Mouse (Mus musculus): ENCODE measurements around the gene Lrig2. TPM values are rescaled to one million over a fixed set of nuclear protein-coding genes. Genes with fewer than 3 reads are reported as not detected.

Lrig2 gene
- polyA plus RNA-seq, 1 experiment = 2.7 TPM

DNA sequence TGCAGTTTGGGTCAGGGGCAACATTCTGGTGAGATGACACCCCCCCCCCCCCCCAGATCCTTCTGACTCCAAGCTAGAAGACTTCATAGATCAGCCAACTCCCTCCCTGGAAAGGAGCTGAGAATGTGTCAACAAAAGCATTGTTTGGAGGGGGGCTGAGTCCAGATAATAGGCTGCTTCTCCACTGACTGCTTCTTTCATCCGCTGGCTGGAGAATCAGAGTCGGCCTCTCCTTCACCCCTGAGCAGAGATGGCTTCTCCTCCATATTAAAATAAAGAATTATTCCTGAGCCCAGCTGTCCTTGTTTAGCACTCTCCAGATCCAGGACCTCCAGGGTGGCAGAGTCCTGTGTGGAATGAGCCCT, 30.3 kb upstream of the Lrig2 start:
- no peaks in the 10 kb centered on the region for H3K36me3 ChIP-seq (ENCODE audit: control insufficient read depth, insufficient read depth)

DNA sequence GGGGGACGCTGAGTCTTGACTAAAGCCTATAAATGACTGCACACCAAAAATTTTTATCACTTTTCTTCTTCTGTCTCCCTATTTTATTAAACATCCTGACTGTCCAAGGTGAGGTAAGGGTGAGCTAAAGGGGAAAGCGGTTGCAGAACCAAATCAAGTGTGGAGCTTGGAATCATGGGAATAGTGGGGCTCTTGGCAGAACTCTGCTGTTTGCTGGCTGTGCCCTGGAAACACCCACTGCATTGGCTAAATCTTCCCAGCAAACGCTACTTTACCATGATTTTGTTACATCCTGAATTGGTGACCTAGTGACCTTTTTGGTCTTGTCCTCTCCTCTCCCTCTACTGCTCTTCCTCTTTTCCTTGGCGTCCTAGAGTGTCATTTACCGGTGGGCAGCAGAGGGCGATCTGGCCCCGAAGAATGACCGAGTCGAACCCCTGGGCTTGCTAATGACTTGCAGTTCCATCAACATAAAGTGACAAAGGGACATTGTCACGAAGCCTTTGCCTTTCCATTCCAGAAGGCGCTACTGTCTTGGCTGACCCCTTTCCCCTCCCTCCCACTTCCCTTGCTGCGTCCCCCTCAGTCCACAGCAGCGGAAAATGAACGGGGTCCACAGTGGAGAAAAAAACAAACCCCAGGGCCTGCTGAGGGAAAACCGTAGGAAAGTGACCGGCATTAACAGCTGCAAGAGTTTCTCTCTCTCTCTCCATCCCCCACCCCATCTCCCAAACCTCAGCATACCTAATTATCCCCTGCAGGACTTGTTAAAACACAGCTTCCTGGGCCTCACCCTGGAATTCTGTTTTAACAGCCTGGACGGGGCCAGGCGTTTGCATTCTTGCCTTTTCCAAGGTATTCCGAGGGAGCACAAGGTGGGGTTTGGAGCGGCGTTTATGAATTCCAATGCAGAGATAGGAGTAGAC, 29.7 kb upstream of the Lrig2 start:
- TF ChIP-seq CTCF (IDR thresholded peaks at IDR 0.05; ENCODE audit: control insufficient read depth, insufficient read depth, insufficient read length) (peak; percentile 60), MYOD1 (IDR thresholded peaks at IDR 0.05; ENCODE audit: control insufficient read depth, insufficient read length, low read depth) (peak; percentile 96), MAX (IDR thresholded peaks at IDR 0.05) (no peak)
- H3K36me3 ChIP-seq (ENCODE audit: control insufficient read depth, insufficient read depth) = no peaks in the 10 kb centered on the region
- H3ac ChIP-seq (ENCODE audit: control insufficient read depth, insufficient read length, low read depth) = peak overlapping the region; percentile 76
- no peaks in the 10 kb centered on the region for H3K79me3 ChIP-seq (ENCODE audit: low read depth)
- no peaks in the 10 kb centered on the region for H3K79me2 ChIP-seq (ENCODE audit: control insufficient read depth, insufficient read depth)
- H3K4me3 ChIP-seq (ENCODE audit: insufficient read depth, poor library complexity, severe bottlenecking) = no peak overlapping the region
- no peaks in the 10 kb centered on the region for H3K27me3 ChIP-seq (ENCODE audit: control insufficient read depth, insufficient read depth, insufficient read length)

More for the DNA sequence above, 30.3 kb upstream of the Lrig2 start:
- Histone ChIP-seq H3K27me3 (ENCODE audit: control insufficient read depth, insufficient read depth, insufficient read length) (no peaks in the 10 kb centered on the region), H3K79me3 (ENCODE audit: low read depth) (no peaks in the 10 kb centered on the region), H3ac (ENCODE audit: control insufficient read depth, insufficient read length, low read depth) (no peak overlapping the region), H3K79me2 (ENCODE audit: control insufficient read depth, insufficient read depth) (no peaks in the 10 kb centered on the region), H3K4me3 (ENCODE audit: insufficient read depth, poor library complexity, severe bottlenecking) (no peak overlapping the region)
- TF ChIP-seq FOSL1 (IDR thresholded peaks at IDR 0.05; ENCODE audit: insufficient read depth, low read length, poor library complexity, severe bottlenecking) = no peak
- TF ChIP-seq USF1 (IDR thresholded peaks at IDR 0.05; ENCODE audit: low read depth) = no peak
- no peak for TF ChIP-seq CEBPB (IDR thresholded peaks at IDR 0.05; ENCODE audit: low read depth)
- no peak for TF ChIP-seq MYOG (IDR thresholded peaks at IDR 0.05; ENCODE audit: control insufficient read depth, extremely low read depth, insufficient read length)
- TF ChIP-seq CTCF (IDR thresholded peaks at IDR 0.05; ENCODE audit: control insufficient read depth, insufficient read depth, insufficient read length) = no peak
- TF ChIP-seq MYOD1 (IDR thresholded peaks at IDR 0.05; ENCODE audit: control insufficient read depth, insufficient read length, low read depth) = no peak
- TF ChIP-seq MAX (IDR thresholded peaks at IDR 0.05) = no peak

DNA sequence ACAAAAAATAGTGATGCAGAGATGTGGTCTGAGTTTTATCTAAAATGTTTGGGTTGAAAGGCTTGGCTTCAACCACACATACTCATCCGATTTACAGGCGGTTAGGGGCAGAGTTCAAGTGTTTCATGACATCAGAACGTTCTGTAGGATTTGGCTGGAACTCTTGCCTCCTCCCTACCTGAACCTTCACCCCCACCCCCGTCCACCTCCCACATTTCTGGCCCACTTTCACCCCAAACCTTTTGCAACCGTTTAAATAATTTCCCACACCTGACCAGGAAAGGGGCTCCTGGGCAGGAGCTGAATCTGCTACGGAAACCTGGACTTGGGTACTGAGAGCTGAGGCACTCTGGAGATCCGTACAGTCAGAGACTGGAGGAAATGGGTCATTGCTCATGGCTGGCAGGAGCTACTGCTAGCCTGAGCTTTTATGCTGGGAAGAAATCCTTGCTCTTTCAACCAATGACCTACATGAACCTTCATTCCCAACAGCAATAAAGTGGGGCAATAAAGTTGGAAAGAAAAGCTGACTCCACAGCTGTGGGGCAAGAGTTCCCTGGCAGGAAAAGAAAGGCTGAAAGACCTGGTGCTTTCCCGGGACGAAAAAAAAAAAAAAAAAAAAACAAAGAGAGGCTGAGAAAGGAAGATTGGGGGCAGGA, 28.9 kb upstream of the Lrig2 start:
- Histone ChIP-seq H3K79me2 (ENCODE audit: control insufficient read depth, insufficient read depth) (no peaks in the 10 kb centered on the region), H3K36me3 (ENCODE audit: control insufficient read depth, insufficient read depth) (no peaks in the 10 kb centered on the region), H3K4me3 (ENCODE audit: insufficient read depth, poor library complexity, severe bottlenecking) (no peak overlapping the region), H3K27me3 (ENCODE audit: control insufficient read depth, insufficient read depth, insufficient read length) (no peaks in the 10 kb centered on the region), H3ac (ENCODE audit: control insufficient read depth, insufficient read length, low read depth) (no peak overlapping the region), H3K79me3 (ENCODE audit: low read depth) (no peaks in the 10 kb centered on the region)
- TF ChIP-seq MYOG (IDR thresholded peaks at IDR 0.05; ENCODE audit: control insufficient read depth, extremely low read depth, insufficient read length) (no peak), MYOD1 (IDR thresholded peaks at IDR 0.05; ENCODE audit: control insufficient read depth, insufficient read length, low read depth) (no peak)

DNA sequence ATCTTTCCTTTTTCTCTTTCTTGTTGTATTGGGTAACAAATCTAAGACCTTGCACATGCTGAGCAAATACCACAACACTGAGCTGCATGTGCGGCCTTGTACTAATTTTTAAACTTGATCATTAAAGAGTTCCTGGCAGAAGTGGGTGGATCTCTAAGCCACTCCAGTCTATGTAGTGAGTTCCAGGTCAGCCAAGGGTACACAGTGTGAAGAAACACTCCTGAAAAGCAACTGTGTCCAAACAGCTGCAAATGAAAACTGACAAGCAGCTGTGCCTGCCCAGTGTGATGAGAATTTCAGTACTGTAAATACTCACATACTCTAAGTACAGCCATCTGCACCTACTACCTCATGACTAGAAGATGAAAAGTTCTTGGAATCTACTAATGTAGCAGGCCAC, 21.5 kb upstream of the Lrig2 start:
- no peaks in the 10 kb centered on the region for H3K79me2 ChIP-seq (ENCODE audit: control insufficient read depth, insufficient read depth)
- H3K36me3 ChIP-seq (ENCODE audit: control insufficient read depth, insufficient read depth) = no peaks in the 10 kb centered on the region
- H3K4me3 ChIP-seq (ENCODE audit: insufficient read depth, poor library complexity, severe bottlenecking) = no peak overlapping the region
- TF ChIP-seq FOSL1 (IDR thresholded peaks at IDR 0.05; ENCODE audit: insufficient read depth, low read length, poor library complexity, severe bottlenecking) (no peak), USF1 (IDR thresholded peaks at IDR 0.05; ENCODE audit: low read depth) (no peak), CEBPB (IDR thresholded peaks at IDR 0.05; ENCODE audit: low read depth) (no peak), MYOD1 (IDR thresholded peaks at IDR 0.05; ENCODE audit: control insufficient read depth, insufficient read length, low read depth) (no peak), MAX (IDR thresholded peaks at IDR 0.05) (no peak), MYOG (IDR thresholded peaks at IDR 0.05; ENCODE audit: control insufficient read depth, extremely low read depth, insufficient read length) (no peak), CTCF (IDR thresholded peaks at IDR 0.05; ENCODE audit: control insufficient read depth, insufficient read depth, insufficient read length) (no peak)
- H3K79me3 ChIP-seq (ENCODE audit: low read depth) = no peaks in the 10 kb centered on the region
- H3ac ChIP-seq (ENCODE audit: control insufficient read depth, insufficient read length, low read depth) = no peak overlapping the region
- no peaks in the 10 kb centered on the region for H3K27me3 ChIP-seq (ENCODE audit: control insufficient read depth, insufficient read depth, insufficient read length)

DNA sequence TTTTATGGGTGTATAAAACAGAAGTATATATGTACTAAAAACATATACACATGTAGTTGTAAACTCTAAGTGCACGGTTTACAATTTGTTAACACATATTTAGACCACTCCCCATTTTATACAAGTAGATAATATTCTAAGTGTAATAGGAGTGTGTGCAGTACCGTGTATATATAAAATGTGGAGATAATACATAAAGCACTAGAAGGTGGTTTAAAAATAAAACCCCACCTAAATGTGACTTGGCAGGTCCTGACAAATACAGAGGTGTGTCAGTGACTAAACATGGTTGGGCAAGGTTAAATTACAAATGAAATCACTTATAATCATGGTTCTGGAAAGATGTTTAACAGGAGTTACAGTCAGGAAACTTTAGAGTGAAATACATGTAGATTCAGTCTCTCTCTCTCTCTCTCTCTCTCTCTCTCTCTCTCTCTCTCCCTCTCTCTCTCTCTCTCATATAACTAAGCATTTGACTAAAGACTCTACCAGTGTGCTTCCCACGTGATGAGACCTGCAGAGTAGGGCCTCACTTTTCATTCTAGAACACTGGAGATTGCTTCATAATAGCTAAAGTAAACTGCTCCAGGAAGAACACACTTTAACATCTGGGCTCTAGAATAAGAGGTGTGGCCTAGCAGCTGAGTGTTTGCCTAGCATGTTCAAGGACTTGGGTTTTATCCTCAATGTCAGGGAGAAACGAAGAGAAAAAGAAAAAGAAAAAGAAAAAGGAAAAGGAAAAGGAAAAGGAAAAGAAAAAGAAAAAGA, 14.6 kb upstream of the Lrig2 start:
- TF ChIP-seq MAX (IDR thresholded peaks at IDR 0.05) (no peak), FOSL1 (IDR thresholded peaks at IDR 0.05; ENCODE audit: insufficient read depth, low read length, poor library complexity, severe bottlenecking) (no peak), MYOG (IDR thresholded peaks at IDR 0.05; ENCODE audit: control insufficient read depth, extremely low read depth, insufficient read length) (no peak), USF1 (IDR thresholded peaks at IDR 0.05; ENCODE audit: low read depth) (no peak), CEBPB (IDR thresholded peaks at IDR 0.05; ENCODE audit: low read depth) (no peak), CTCF (IDR thresholded peaks at IDR 0.05; ENCODE audit: control insufficient read depth, insufficient read depth, insufficient read length) (no peak), MYOD1 (IDR thresholded peaks at IDR 0.05; ENCODE audit: control insufficient read depth, insufficient read length, low read depth) (no peak)
- no peaks in the 10 kb centered on the region for H3K79me3 ChIP-seq (ENCODE audit: low read depth)
- H3K27me3 ChIP-seq (ENCODE audit: control insufficient read depth, insufficient read depth, insufficient read length) = no peaks in the 10 kb centered on the region
- no peaks in the 10 kb centered on the region for H3K36me3 ChIP-seq (ENCODE audit: control insufficient read depth, insufficient read depth)
- no peaks in the 10 kb centered on the region for H3K79me2 ChIP-seq (ENCODE audit: control insufficient read depth, insufficient read depth)
- no peak overlapping the region for H3K4me3 ChIP-seq (ENCODE audit: insufficient read depth, poor library complexity, severe bottlenecking)
- H3ac ChIP-seq (ENCODE audit: control insufficient read depth, insufficient read length, low read depth) = no peak overlapping the region

All from C2C12 (cell line).